Mouse (Mus musculus): ENCODE data around the gene Sumo1.

DNA sequence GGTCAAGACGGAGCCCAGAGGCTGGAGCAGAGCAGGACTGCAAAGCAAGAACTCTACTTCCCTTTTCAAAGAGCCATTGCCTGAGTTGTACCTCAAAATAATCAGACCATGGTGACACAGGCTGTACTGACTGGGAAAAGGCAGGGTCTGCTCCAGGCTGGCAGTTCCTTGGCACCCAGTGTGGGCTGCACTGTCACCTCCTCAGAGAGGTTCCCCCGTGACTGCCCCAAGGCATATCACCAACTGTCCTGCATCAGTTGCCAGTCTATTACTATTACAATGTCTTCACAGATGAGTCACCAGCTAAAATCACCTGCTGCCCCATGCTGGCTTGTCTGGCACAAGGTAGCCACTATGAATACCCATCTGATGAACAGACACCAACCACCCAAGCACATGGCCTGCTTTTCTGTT, 77.0 kb downstream of the Sumo1 start:
- TF ChIP-seq CTCF (IDR thresholded peaks at IDR 0.05; ENCODE audit: borderline replicate concordance, insufficient read depth, low read length) (no peak), POLR2A (IDR thresholded peaks at IDR 0.05; ENCODE audit: low read depth, low read length) (no peak)

Measured in embryonic fibroblast, embryonic 13.5 days (primary cell).